Mouse (Mus musculus) thymus, postnatal 10 days (tissue): ENCODE data around the gene Ifitm10.
A peak's percentile ranks its signal among the peaks of the same experiment; 100 is the strongest.
"Not testable (repeated sequence)": the region's sequence is repeated elsewhere in the genome, so short reads cannot be mapped to it uniquely, and the experiment has no call there.

Source experiments
- DNase-seq, 2 experiments: peaks; one replicate each; pipeline ENCODE4 v3.0.0; 2021; ENCODE audit warnings: low spot score in 2 of 2

Ifitm10 gene

GRCm38 (mm10) chr7:142363107-142363506 lies 10.4 kb downstream of the Ifitm10 start:
- DNase-seq, result no peak

GRCm38 (mm10) chr7:142360743-142361142 lies 12.8 kb downstream of the Ifitm10 start:
- DNase-seq, result no peak

- DNase-seq, result no peak
Observed at GRCm38 (mm10) chr7:142359129-142359528, 14.4 kb downstream of the Ifitm10 start.

- DNase-seq, result peak in 1 of 2 experiments; percentile 26
Observed at GRCm38 (mm10) chr7:142357566-142357965, 16.0 kb downstream of the Ifitm10 start.

- no peak for DNase-seq
Observed at GRCm38 (mm10) chr7:142354661-142355233, 18.8 kb downstream of the Ifitm10 start.

- peak; percentile 76 to 83 for DNase-seq
Observed at GRCm38 (mm10) chr7:142353854-142354253, 19.7 kb downstream of the Ifitm10 start.

- no peak for DNase-seq
Observed at GRCm38 (mm10) chr7:142351569-142351968, 22.0 kb downstream of the Ifitm10 start.

GRCm38 (mm10) chr7:142349308-142349961 lies 24.1 kb downstream of the Ifitm10 start:
- DNase-seq, result no peak

GRCm38 (mm10) chr7:142347542-142347941 lies 26.0 kb downstream of the Ifitm10 start:
- DNase-seq, result no peak

GRCm38 (mm10) chr7:142342247-142342640 lies 31.3 kb downstream of the Ifitm10 start:
- no peak for DNase-seq

GRCm38 (mm10) chr7:142341564-142342246 lies 31.8 kb downstream of the Ifitm10 start:
- DNase-seq, result peak; percentile 64 to 69

- peak; percentile 55 to 59 for DNase-seq
Observed at GRCm38 (mm10) chr7:142340269-142340970, 33.1 kb downstream of the Ifitm10 start.

- no peak for DNase-seq
Observed at GRCm38 (mm10) chr7:142335151-142335550, 38.4 kb downstream of the Ifitm10 start.

- DNase-seq, result peak; percentile 70 to 94
Observed at GRCm38 (mm10) chr7:142334246-142334645, 39.3 kb downstream of the Ifitm10 start.

GRCm38 (mm10) chr7:142332741-142333140 lies 40.8 kb downstream of the Ifitm10 start:
- not testable (repeated sequence) for DNase-seq

- DNase-seq, result no peak
Observed at GRCm38 (mm10) chr7:142331281-142331680, 42.3 kb downstream of the Ifitm10 start.

GRCm38 (mm10) chr7:142330271-142330724 lies 43.3 kb downstream of the Ifitm10 start:
- no peak for DNase-seq

GRCm38 (mm10) chr7:142328507-142328906 lies 45.0 kb downstream of the Ifitm10 start:
- DNase-seq, result no peak

GRCm38 (mm10) chr7:142326714-142327445 lies 46.7 kb downstream of the Ifitm10 start:
- DNase-seq, result no peak

- DNase-seq, result peak; percentile 52 to 56
Observed at GRCm38 (mm10) chr7:142323396-142324117, 50.0 kb downstream of the Ifitm10 start.

GRCm38 (mm10) chr7:142322641-142323040 lies 50.9 kb downstream of the Ifitm10 start:
- DNase-seq, result peak; percentile 58 to 73
